Mouse (Mus musculus) testis, adult 2 months (tissue): ENCODE data around the gene Cdk15. TPM values are rescaled to one million over a fixed set of nuclear protein-coding genes. Genes with fewer than 3 reads are reported as not detected.

Source experiments
- H3K27ac ChIP-seq: fragments of 200-500 bp; 2 replicates; pipeline ENCODE4 v1.5.1; 2012; ENCODE audit warnings: low read depth, low read length; ENCODE audit not compliant: control insufficient read depth, insufficient read depth
- H3K27me3 ChIP-seq: fragments of 200-500 bp; 2 replicates; pipeline ENCODE4 v1.6.1; 2012; ENCODE audit warnings: mild to moderate bottlenecking, low read length, moderate library complexity; ENCODE audit not compliant: control insufficient read depth, insufficient read depth
- H3K36me3 ChIP-seq: fragments of 200-500 bp; 2 replicates; pipeline ENCODE4 v1.6.1; 2012; ENCODE audit warnings: mild to moderate bottlenecking, low read length; ENCODE audit not compliant: control insufficient read depth, insufficient read depth
- H3K4me1 ChIP-seq: fragments of 200-500 bp; 2 replicates; pipeline ENCODE4 v1.6.1; 2012; ENCODE audit warnings: low read length; ENCODE audit not compliant: control insufficient read depth, insufficient read depth
- H3K4me3 ChIP-seq: fragments of 200-500 bp; 2 replicates; pipeline ENCODE4 v1.5.1; 2012; ENCODE audit warnings: low read depth, mild to moderate bottlenecking, low read length, moderate library complexity, mixed read lengths; ENCODE audit not compliant: control insufficient read depth
- CTCF ChIP-seq: fragments of 200-500 bp; IDR thresholded peaks from 2 replicates; pipeline ENCODE4 v1.5.1; 2012; ENCODE audit warnings: low read depth, mild to moderate bottlenecking, inconsistent platforms, low read length, moderate library complexity; ENCODE audit not compliant: control insufficient read depth, insufficient read depth, insufficient replicate concordance
- POLR2A ChIP-seq: fragments of 200-500 bp; IDR thresholded peaks from 2 replicates; pipeline ENCODE4 v1.6.1; 2012; ENCODE audit warnings: low read depth, mild to moderate bottlenecking, inconsistent platforms, low read length, moderate library complexity; ENCODE audit not compliant: control insufficient read depth
- polyA plus RNA-seq: library from polyadenylated mRNA; depleted of rRNA; stranded (reverse); fragments of >200 nt; gene quantifications from 2 replicates; pipeline ENCODE4 v1.2.3, GENCODE M21; 2012

The Cdk15 gene
- polyA plus RNA-seq, 1 experiment: 1.6 TPM

DNA sequence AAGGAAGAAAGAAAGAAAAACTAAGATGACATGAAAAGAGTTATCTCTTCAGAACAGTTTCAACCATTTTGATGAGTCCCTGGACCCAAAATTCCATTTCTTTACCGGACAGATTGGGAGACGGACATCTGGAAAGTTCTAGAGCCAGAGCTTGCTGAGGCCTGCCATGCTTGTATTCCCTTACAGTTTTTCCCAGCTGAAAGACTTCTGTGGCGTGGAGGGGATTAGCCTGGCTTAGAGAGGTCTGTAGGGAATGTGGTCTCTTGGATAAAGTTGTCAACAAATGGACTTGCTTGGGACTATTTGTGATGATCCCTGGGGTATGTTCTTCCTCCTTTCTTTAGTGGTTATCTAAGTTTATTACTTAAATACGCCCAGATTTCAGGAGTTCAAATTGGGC, 96.0 kb downstream of the Cdk15 start:
- TF ChIP-seq CTCF: no peak
- no peak for TF ChIP-seq POLR2A
- Histone ChIP-seq H3K4me1 (no peaks in the 10 kb centered on the region; the same call in 1 of the 2 replicates), H3K27ac (no peak overlapping the region), H3K36me3 (no peaks in the 10 kb centered on the region), H3K27me3 (no peaks in the 10 kb centered on the region), H3K4me3 (no peak overlapping the region)

GRCm38 (mm10) chr1:59355440-59355839, 98.7 kb downstream of the Cdk15 start:
- Histone ChIP-seq H3K27ac (no peak overlapping the region), H3K4me3 (no peak overlapping the region), H3K27me3 (no peaks in the 10 kb centered on the region), H3K36me3 (no peaks in the 10 kb centered on the region), H3K4me1 (no peaks in the 10 kb centered on the region; the same call in 1 of the 2 replicates)
- TF ChIP-seq POLR2A: no peak
- TF ChIP-seq CTCF: no peak

GRCm38 (mm10) chr1:59359136-59359535, 102.4 kb downstream of the Cdk15 start:
- TF ChIP-seq CTCF: no peak
- TF ChIP-seq POLR2A: no peak
- Histone ChIP-seq H3K27me3 (no peaks in the 10 kb centered on the region), H3K4me1 (no peaks in the 10 kb centered on the region; the same call in 1 of the 2 replicates), H3K27ac (no peak overlapping the region), H3K4me3 (peak overlapping the region; percentile 59), H3K36me3 (no peaks in the 10 kb centered on the region)

GRCm38 (mm10) chr1:59360834-59361233, 104.1 kb downstream of the Cdk15 start:
- Histone ChIP-seq H3K4me1 (no peaks in the 10 kb centered on the region), H3K27ac (no peak overlapping the region), H3K36me3 (no peaks in the 10 kb centered on the region), H3K4me3 (no peak overlapping the region), H3K27me3 (no peaks in the 10 kb centered on the region)
- TF ChIP-seq POLR2A (no peak), CTCF (no peak)

- H3K27me3 ChIP-seq: no peaks in the 10 kb centered on the region
- no peak overlapping the region for H3K27ac ChIP-seq
- TF ChIP-seq POLR2A (no peak), CTCF (no peak)
- no peaks in the 10 kb centered on the region for H3K36me3 ChIP-seq
- H3K4me1 ChIP-seq: no peaks in the 10 kb centered on the region
- H3K4me3 ChIP-seq: no peak overlapping the region
Measured at GRCm38 (mm10) chr1:59361460-59361859, 104.8 kb downstream of the Cdk15 start.

- Histone ChIP-seq H3K4me1 (no peaks in the 10 kb centered on the region), H3K36me3 (no peaks in the 10 kb centered on the region), H3K27me3 (no peaks in the 10 kb centered on the region), H3K4me3 (no peak overlapping the region), H3K27ac (no peak overlapping the region)
- no peak for TF ChIP-seq POLR2A
- no peak for TF ChIP-seq CTCF
Measured at GRCm38 (mm10) chr1:59361966-59362365, 105.3 kb downstream of the Cdk15 start.

- Histone ChIP-seq H3K27me3 (no peaks in the 10 kb centered on the region), H3K27ac (no peak overlapping the region), H3K4me1 (no peaks in the 10 kb centered on the region), H3K4me3 (no peak overlapping the region), H3K36me3 (no peaks in the 10 kb centered on the region)
- TF ChIP-seq CTCF (no peak), POLR2A (no peak)
Measured at GRCm38 (mm10) chr1:59364463-59365040, 107.8 kb downstream of the Cdk15 start.

GRCm38 (mm10) chr1:59367928-59368648, 111.4 kb downstream of the Cdk15 start:
- H3K4me3 ChIP-seq: no peak overlapping the region
- no peaks in the 10 kb centered on the region for H3K4me1 ChIP-seq
- no peaks in the 10 kb centered on the region for H3K36me3 ChIP-seq
- no peaks in the 10 kb centered on the region for H3K27me3 ChIP-seq
- no peak for TF ChIP-seq CTCF
- no peak for TF ChIP-seq POLR2A
- no peak overlapping the region for H3K27ac ChIP-seq
